10 mouse cellular contexts compared by ENCODE assay signal in genomic region chr14:119139381-119139950, GRCm38 (mm10). TPM values are rescaled to one million over a fixed set of nuclear protein-coding genes. Genes with fewer than 3 reads are reported as not detected.
DNase-seq lines count a peak whose midpoint lies in the region; ATAC-seq and TF ChIP-seq lines count a peak whose summit lies in the region.
"Had no signal": no experiment of that assay in that cellular context is flagged by ENCODE, and none has a peak within 500 bp of the region (broad histone marks: within the 10 kb centered on the region; RNA-seq: fewer than 3 reads in every experiment).

No protein-coding gene starts in this region.

- H3K27me3 ChIP-seq in forebrain, embryonic 12.5 days: peaks cover 53% of the 10 kb centered on the region
- peaks cover 37% of the 10 kb centered on the region for H3K27me3 ChIP-seq in midbrain, embryonic 11.5 days (ENCODE audit: control insufficient read depth, insufficient read depth, low read length)

- DNase-seq in layer of hippocampus, adult 2 months (ENCODE audit: low spot score in 2 of 2): no peak
- no peak for DNase-seq in layer of hippocampus, adult 8-10 months (ENCODE audit: low spot score in 2 of 2)
- peak; percentile 28 for DNase-seq in cerebellum, adult 9-11 months
- peak; percentile 90 for DNase-seq in midbrain, embryonic 11.5 days (ENCODE audit: low spot score, missing footprints)
- DNase-seq in thymus, postnatal 14 days: no peak
- DNase-seq in ovary, postnatal 36 days (ENCODE audit: low spot score): no peak

- H3K4me1 ChIP-seq in forebrain, embryonic 12.5 days: peaks cover 12% of the 10 kb centered on the region
- H3K4me1 ChIP-seq in midbrain, embryonic 11.5 days (ENCODE audit: control insufficient read depth, insufficient read depth, low read length): peaks cover 10% of the 10 kb centered on the region; the same call in 1 of the 2 replicates

- H3K36me3 ChIP-seq in forebrain, embryonic 12.5 days (replicated peaks): no peaks in the 10 kb centered on the region
- H3K36me3 ChIP-seq in midbrain, embryonic 11.5 days (ENCODE audit: control insufficient read depth, insufficient read depth, low read length): no peaks in the 10 kb centered on the region

- no peaks in the 10 kb centered on the region for H3K9me3 ChIP-seq in forebrain, embryonic 12.5 days
- H3K9me3 ChIP-seq in midbrain, embryonic 11.5 days (ENCODE audit: control insufficient read depth, low read length): no peaks in the 10 kb centered on the region

- ATAC-seq in forebrain, embryonic 12.5 days (ENCODE audit: low FRiP score): no peak
- ATAC-seq in midbrain, embryonic 11.5 days (ENCODE audit: low FRiP score): no peak
- ATAC-seq: Patski had no signal

- H3K9ac ChIP-seq in forebrain, embryonic 12.5 days: no peak overlapping the region
- H3K9ac ChIP-seq in midbrain, embryonic 11.5 days (ENCODE audit: low read length): no peak overlapping the region

- peak overlapping the region; percentile 98; the same call in 1 of the 2 replicates for H3K4me2 ChIP-seq in forebrain, embryonic 12.5 days
- H3K4me2 ChIP-seq in midbrain, embryonic 11.5 days: no peak overlapping the region

- 41% methylated on average over 9 of the region's 9 CpGs for WGBS in forebrain, embryonic 12.5 days
- 41% methylated on average over 9 of the region's 9 CpGs for WGBS in midbrain, embryonic 11.5 days

- peak overlapping the region; percentile 76 for H3K4me3 ChIP-seq in layer of hippocampus, adult 2 months
- peak overlapping the region; percentile 66 for H3K4me3 ChIP-seq in forebrain, embryonic 12.5 days (replicated peaks)
- no peak overlapping the region for H3K4me3 ChIP-seq in midbrain, embryonic 11.5 days (ENCODE audit: low read depth, low read length)

- TF ChIP-seq CTCF in layer of hippocampus, adult 2 months (conservative IDR thresholded peaks at IDR 0.05): no peak

- H3K27ac ChIP-seq in layer of hippocampus, adult 2 months: peak overlapping the region; percentile 85
- H3K27ac ChIP-seq in forebrain, embryonic 12.5 days: no peak overlapping the region
- no peak overlapping the region for H3K27ac ChIP-seq in midbrain, embryonic 11.5 days (ENCODE audit: low read depth, low read length)

RNA-seq across cellular contexts. Expression of gene Hs6st3, which starts 1.3 kb away (rescaled TPM):
- 10 to 100 TPM; 61.6 to 66.8 TPM for total RNA-seq in layer of hippocampus, adult 2 months (2021)
- 10 to 100 TPM; 58.0 to 69.9 (median 64.4) TPM for total RNA-seq in layer of hippocampus, adult 8-10 months (2022)
- 0.19 and 0.32 TPM in 2 replicates for polyA plus RNA-seq in forebrain, embryonic 12.5 days (2016; fragmentation: Nextera tagmentation; extraction: Ambion mirVana)
- 0.12 and 0.20 TPM in 2 replicates for polyA plus RNA-seq in midbrain, embryonic 11.5 days (2014; fragmentation: Nextera tagmentation; extraction: Ambion mirVana)
- total RNA-seq: common myeloid progenitor, adult 5-6 weeks; monocyte, adult 5-6 weeks had no signal

RNA-seq across cellular contexts. Expression of gene Uggt2, which starts 40.2 kb away (rescaled TPM):
- total RNA-seq in layer of hippocampus, adult 2 months (2021): 10 to 100 TPM; 27.4 to 31.3 TPM
- total RNA-seq in layer of hippocampus, adult 8-10 months (2022): 10 to 100 TPM; 28.3 to 45.0 (median 30.1) TPM
- 20.4 and 25.8 TPM in 2 replicates for polyA plus RNA-seq in forebrain, embryonic 12.5 days (2016; fragmentation: Nextera tagmentation; extraction: Ambion mirVana)
- polyA plus RNA-seq in midbrain, embryonic 11.5 days (2014; fragmentation: Nextera tagmentation; extraction: Ambion mirVana): 15.1 and 17.8 TPM in 2 replicates

Comparison
In these comparisons a context has a peak if more than half of its experiments do, and no peak if none do; other contexts are left out.
1. DNase-seq: peak in cerebellum, adult 9-11 months (single experiment) and midbrain, embryonic 11.5 days (single experiment); none in layer of hippocampus, adult 2 months (0 of 2), layer of hippocampus, adult 8-10 months (0 of 2), thymus, postnatal 14 days (single experiment) and ovary, postnatal 36 days (single experiment).